Mouse (Mus musculus) regulatory T cell (primary cell): ENCODE measurements around the gene Gm20388.

Experiments
- in situ Hi-C: fragments of 300-600 bp; cut with MboI, MseI; formaldehyde crosslinking; loops from one replicate; pipeline ENCODE4 v1.15.1; 2025; ENCODE audit warnings: high pct_unique_total_duplicates

Gene Gm20388

DNA sequence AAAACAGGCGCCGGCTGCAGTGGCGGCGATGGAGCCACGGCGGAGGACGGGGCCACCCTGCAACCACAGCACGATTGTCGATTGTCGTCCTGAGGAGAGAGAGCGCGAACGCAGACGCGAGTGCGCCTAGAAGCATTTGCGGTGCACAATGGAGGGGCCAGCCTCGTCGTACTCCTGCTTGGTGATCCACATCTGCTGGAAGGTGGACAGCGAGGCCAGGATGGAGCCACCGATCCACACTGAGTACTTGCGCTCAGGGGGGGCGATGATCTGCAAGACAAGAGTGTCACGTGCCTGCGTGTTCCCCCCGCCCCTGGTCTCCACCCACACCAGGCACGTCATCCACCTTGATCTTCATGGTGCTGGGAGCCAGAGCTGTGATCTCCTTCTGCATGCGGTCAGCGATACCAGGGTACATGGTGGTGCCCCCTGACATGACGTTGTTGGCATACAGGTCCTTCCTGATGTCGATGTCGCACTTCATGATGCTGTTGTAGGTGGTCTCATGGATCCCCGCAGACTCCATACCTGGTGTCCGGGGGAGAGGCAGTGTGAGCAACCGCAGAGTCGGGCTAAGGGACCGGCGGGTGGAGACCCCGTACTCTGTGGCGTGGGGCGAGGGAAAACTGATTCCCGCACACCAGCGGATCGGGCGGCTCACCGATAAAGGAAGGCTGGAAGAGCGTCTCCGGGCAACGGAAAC lies 3981.4 kb downstream of the Gm20388 start:
- in situ Hi-C loops: no loop called here

DNA sequence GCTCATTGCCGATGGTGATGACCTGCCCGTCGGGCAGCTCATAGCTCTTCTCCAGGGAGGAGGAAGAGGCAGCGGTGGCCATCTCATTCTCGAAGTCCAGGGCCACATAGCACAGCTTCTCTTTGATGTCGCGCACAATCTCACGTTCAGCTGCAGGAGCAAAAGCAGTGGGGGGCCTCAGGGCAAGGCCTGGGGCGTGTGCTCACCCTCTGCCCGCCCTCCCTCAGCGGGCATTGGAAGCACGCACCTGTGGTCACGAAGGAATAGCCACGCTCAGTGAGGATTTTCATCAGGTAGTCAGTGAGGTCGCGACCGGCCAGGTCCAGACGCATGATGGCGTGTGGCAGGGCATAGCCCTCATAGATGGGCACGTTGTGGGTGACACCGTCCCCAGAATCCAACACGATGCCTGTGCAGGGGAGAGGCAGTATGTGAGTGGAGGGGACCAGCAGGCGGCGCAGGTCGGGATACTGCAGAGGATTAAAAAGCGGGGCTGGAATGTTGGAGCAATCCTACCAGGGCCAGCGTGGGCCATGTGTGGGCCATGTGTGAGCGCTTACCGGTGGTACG lies 3982.0 kb downstream of the Gm20388 start:
- in situ Hi-C loops: no loop called here

GRCm38 (mm10) chr8:123893413-123893812 lies 3982.8 kb downstream of the Gm20388 start:
- in situ Hi-C loops: no loop called here

DNA sequence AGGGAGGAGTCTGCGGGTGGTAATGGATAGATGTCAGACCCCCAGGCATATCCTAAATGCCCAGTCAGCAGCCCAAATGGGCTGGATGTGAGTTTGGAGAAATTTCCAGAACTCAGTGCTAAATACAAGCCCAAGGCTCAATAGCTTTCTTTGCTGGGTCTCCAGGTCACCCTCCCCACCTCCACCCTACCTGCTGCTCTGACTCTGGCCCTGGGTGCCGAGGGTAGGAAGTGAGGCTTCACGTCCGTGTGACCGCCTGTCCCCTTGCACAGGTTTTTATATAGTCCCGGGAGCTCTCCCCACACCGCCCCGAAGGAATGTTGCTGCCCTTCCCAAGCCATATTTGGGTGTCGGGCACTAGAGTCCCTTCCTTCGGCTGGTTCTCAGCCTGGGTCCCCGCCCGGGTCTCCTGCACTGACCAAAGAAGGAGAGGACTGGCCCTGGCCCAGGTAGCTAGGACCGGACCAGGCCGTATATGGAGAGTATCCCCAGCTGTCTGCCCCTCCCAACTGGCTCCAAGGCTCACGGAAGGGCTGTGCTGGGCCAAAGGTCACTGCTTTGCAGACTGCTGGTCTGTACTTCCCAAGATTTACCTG lies 3984.0 kb downstream of the Gm20388 start, which contains the start of gene Acta1:
Acta1 (minus strand) TSS at position 250 of the 596 bp plus-strand sequence.
- in situ Hi-C loops: no loop called here

DNA sequence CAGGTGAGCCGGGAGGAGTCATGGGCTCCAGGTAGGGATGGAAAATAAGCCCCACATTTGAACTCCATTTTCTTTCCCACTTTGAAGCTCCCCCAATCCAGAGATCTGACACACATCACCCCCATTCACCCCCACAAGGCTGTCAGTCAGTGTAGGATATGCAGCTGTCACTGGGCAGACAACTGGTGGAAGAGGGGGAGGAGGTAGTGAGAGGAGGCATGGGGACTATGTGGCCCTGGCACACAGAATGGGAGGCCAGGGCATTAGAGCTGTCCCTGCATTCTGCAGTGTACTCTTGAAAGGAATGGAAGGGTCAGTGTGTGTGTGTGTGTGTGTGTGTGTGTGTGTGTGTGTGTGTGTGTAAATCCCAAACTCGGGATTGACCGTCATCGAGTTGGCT lies 3984.6 kb downstream of the Gm20388 start:
- in situ Hi-C loops: no loop called here

DNA sequence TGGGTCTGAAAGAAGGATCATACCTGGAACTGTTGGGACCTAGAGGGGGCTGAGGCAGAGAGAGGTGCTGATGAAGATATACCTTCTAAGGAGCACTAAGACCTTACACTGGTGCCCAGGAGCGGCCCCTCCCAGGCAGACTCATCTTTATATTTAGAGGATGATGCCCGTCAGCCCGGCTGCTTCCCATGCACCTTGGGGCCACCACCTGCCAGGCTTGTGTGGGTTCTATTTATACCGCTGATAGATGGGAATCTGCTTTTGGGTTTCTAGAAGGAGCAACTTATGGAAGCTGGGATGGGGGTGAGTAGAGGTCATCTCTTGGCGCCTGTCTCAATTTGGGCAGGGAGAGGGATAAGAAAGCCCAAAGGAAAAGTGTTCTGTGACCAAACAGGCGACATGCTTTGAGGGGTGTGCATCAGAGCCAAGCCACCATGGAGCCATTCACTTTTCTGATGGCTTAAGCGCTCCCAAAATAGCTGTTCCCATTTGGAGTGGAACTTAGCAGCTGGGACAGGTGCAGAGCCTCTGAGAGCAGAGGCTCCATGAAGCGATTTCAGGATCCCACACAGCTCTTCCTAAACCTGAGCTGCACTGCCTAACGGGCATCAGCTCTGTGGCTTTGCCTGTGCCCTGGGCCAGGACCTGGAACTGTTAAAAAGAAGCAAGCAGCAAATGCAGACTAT lies 3985.2 kb downstream of the Gm20388 start:
- in situ Hi-C loops: no loop called here

DNA sequence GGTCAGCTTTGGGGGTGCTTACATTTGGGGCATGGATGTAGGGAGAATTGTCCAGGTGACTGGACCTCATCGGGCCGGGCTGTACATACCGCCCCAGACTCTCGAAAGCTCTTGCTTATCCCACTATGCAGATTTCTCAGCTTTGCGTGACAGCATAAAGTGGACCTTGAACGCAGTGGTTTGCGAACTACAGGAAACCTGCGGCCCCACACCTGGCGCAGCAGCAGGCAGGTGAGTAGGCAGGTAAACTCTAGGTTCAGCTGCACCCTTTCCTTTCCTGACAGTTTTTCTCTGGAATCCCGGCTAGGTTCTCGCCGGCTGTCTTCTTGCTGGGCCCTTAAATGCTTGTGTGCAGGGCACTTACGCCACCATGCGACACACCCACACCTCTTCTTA lies 3985.7 kb downstream of the Gm20388 start:
- in situ Hi-C loops: no loop called here

DNA sequence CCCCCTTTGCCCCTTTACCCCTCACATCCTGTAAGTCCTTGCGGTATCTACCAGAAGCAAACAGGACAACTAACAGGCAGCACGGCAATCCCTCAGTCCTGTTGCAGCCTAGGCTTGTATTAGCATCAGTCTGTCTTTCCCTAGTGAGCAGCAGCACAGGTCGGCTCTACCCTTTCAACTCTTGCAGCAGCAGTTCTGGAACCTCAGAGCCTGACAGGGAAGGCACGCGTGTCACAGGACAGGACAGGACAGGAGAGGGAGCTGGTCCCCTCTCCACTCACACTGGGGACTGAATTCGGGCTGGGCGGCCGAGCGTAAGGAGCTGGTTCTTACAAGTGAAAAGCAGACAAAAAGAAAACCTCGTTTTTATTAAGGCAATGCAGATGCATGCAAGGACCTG lies 3986.1 kb downstream of the Gm20388 start:
- in situ Hi-C loops: no loop called here

- in situ Hi-C loops: no loop called here
These were observed 3987.9 kb downstream of the Gm20388 start for GRCm38 (mm10) chr8:123898576-123898975.

DNA sequence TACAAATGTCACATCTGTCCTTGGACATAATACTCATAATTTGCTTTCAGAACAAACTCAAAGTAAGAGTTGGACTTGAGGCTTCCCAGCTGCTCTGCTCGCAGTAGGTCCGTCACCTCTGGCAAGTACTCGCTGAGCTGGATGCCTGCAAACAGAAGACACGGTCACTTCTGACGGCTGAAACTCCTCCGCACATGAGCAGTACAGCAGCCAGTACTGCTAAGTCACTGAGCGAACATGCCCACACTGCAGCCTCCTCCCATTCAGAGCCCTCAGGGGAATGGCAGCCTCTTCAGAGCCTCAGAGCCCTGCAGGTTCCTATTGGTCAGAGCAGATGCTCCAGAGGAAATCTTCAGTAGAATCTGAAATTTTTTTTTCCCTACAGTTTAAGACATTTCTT lies 3988.7 kb downstream of the Gm20388 start:
- in situ Hi-C loops: no loop called here

GRCm38 (mm10) chr8:123902653-123903052 lies 3992.0 kb downstream of the Gm20388 start:
- in situ Hi-C loops: no loop called here

GRCm38 (mm10) chr8:123907604-123908003 lies 3997.0 kb downstream of the Gm20388 start:
- in situ Hi-C loops: no loop called here

DNA sequence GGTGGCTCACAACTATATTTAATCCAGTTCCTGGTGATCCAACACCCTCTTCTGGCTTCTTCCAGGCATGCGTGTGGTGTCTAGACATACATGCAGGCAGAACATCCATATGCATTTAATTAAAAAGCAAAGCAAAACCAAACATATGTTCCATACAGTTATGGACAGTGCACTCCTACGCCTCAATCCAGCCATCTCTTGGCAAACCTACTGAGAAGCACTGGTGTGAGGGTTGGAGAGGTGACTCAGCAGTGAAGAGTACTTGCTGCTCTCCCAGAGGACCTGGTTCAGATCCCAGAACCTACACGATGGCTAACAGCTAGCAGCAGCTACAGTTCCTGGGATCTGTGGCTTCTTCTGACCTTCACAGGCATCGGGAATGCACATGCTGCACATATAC lies 4001.6 kb downstream of the Gm20388 start:
- in situ Hi-C loops: no loop called here

DNA sequence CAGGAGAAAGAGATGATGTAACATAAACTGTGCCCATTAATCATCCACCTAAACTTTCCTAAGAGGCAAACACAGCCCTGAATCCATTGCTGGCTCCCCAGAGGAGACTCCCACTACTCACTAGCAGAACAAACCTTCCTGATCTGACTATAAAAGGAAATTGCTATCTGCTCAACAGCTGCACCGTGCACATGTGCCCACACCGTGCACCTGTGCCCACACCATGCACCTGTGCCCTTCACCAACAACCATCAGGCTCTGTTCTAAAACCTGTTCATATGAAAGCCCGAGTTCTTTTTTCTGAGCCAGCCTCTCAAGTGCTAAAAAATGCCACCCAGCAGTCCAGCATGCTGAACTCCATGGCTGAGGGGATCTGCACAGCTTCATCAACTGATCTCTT lies 4004.0 kb downstream of the Gm20388 start:
- in situ Hi-C loops: no loop called here

DNA sequence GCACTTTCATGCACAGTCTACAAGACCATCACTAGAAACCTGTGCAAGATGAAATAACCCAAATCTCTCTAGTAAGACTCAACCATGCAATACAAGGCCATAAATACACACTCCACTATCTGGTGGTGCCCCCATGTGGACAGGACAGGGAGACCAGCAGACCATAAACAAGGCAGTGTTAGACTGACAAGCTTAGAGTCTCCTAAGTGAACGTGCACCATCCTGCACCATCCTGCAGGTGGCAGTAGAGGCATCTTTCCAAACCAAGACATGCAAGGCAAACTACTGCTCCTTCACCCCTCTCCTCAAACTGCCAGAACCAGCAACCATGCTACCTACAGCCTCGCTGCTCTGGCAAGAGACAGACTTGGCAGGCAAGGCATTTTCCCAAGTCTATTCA lies 4014.1 kb downstream of the Gm20388 start:
- in situ Hi-C loops: no loop called here

DNA sequence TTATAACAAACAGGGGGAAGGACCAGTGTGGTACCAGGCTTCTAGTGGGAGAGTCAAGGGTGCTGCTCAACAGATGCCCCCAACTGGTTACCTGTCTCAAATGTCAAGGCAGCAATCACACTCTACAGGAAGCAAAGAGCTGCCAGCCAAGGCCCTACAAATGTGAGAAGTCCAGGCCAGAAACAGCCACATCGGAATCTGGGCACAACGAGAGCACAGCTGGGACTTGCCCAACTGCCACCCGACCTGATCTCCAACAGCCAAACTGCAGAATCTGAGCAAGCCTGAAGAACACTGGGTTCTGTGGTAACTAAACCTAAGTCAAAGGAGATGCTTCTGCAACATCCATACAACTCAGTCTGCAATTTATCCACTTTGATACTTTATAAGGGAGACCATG lies 4015.0 kb downstream of the Gm20388 start:
- in situ Hi-C loops: no loop called here

- in situ Hi-C loops: no loop called here
These were observed 4018.4 kb downstream of the Gm20388 start for GRCm38 (mm10) chr8:123929026-123929425.

DNA sequence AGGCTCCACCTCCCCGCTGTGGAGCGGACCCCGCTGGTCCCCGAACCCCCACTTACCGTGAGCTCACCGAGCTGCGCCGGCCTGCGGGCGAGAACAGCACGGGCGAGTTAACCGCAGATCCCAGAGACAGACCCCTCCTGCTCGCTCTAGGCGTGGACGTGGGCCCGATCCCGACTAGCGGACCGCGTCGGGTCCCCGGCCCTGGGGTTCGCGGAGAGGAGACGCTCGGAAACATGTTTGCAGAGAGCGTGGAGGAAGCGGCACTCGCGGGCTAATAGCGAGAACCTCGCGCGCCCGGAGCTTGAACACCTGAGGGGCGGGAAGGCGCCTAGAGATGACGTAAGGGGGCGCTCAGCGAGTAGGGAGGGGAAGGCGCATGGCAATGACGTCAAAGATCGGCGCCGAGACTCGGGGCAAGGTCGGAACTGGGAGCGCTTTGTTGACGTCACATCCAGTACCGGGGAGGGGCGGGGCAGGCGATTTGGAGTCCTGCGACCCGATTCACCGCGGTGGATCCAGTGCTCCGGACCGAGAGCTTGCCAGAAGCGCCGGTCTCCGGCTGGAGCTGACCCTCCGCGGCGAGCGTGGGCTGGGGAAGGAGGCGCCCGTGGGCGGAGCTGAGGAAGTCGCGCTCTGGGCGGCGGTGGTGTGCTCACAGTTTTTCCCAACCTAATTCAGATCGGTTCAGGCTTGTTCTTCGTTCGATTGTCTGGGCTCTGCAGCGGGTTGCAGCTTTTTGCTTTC lies 4038.5 kb downstream of the Gm20388 start, which contains the start of gene Nup133:
Nup133 (minus strand) TSS at position 324 of the 744 bp plus-strand sequence.
- in situ Hi-C loops: loop anchor here (5.0 kb wide), 1 partner anchor 78 kb away; no protein-coding TSS in a partner anchor

DNA sequence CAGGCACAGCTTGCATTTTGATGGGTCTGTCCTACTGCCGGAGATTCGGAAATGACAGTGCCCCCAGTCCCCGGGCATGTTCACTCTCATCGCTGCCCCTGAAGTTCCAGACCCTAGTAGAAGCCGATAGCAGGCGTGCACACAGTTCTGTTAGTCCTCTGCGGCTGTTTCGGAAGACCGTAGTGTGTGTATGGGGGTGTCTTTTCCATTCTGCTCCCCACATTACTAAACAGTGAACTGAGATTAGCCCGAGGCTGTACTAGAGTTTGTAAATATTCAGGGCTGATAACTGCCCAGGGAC lies 4039.0 kb downstream of the Gm20388 start:
- in situ Hi-C loops: loop anchor here (5.0 kb wide), 1 partner anchor 78 kb away; no protein-coding TSS in a partner anchor

DNA sequence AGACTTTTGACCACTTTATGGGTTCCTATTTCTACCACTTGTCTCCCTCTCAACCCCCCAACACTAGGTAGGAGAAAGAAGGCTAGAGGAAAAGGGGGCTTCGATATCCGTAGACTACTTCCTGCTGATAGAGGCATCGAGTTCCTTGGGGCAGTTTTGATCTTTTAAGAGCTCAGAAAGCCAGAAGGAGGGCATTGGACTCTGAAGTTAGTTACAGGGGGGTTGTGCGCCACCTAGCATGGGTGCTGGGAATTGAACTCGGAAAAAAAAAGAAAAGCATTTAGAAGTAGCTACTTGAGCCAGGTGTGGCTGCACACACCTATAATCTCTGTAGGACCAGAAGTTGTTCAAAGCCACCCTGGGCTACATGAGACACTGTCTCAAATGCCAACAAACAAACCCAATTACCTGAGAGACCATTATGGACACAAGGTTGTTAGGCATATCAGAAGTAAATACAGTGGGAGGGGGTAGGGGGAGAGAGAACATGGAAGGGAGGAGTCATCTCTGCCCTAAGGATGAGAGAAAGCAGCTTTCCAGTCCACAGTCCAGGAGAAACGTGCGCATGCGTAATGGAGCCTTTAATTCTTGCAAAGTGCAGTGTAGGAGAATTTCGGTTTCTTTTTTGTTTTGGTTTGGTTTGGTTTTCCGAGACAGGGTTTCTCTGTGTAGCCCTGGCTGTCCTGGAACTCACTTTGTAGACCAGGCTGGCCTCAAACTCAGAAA lies 4039.6 kb downstream of the Gm20388 start:
- in situ Hi-C loops: no loop called here

GRCm38 (mm10) chr8:123953686-123954085 lies 4043.0 kb downstream of the Gm20388 start:
- in situ Hi-C loops: no loop called here
